Mouse (Mus musculus) layer of hippocampus, adult 8-10 months (tissue): ENCODE results near the gene Mapk10. TPM values are rescaled to one million over a fixed set of nuclear protein-coding genes. Genes with fewer than 3 reads are reported as not detected.

ENCODE experiments used
- DNase-seq, 2 experiments: peaks; one replicate each; pipeline ENCODE4 v3.0.0; 2022; ENCODE audit warnings: low spot score in 2 of 2
- total RNA-seq, 4 experiments: library from RNA; stranded (reverse); gene quantifications; 2 replicates each; pipeline ENCODE4 v1.2.4; 2022

Mapk10 gene
- 100 to 1,000 TPM; 428 to 556 (median 477) TPM for total RNA-seq

DNA sequence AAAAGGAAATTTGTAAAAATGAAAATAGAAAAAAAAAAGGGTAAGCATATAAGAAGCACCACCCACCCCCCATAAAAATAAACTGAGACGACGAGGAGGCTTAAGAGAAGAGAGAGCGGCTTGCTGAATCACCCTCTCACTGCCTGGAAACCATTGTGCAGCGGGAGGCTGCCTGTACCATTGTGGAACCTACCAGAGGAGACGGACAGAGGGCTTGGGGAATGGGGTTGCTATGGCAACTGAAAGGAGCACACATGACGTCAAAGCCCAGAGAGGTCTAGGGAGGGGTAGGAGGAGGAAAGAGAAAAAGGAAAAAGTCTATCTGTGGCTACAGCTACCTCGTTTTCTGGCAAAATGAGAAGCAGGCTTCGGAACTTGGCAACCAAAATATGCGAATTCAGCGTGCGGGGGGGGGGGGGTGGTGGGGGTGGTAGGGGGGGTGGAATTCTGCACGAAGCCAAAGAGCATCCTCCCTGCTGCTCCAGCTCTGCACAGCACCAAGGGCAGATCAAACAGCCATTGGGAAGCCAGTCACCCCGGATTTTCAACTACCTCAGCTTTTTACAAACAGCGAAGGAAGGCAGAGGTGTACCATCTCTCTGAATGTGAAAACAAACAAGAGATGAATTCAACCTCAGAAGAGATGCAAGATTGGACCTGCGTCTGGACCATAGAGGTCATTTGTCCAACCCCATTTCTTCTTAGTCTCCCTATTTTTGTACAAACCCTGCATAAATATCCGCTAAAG is at the start of gene Mapk10:
Gene Mapk10, minus strand, starts transcription at position 234 of the 748 bp plus-strand sequence.
- DNase-seq, result peak; percentile 91 to 92

DNA sequence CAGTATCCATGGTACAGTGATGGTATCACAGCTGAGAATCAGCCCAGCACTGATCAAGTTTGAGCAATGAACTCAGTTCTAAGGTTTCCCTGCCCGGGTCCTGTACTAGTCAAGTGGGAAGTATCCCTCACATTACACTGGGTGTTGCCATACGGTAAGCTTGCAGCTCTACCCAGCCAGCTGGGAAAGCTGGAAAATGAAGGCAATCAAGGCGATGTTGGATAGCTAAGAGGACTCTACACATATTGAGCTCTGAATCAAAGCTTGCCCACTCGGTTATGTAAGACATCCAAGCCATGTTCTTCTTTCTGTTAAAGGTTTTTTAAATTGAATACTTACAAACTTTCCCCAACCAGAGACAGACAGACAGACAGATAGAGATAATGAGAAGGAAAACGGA is 45.0 kb upstream of the Mapk10 start:
- no peak for DNase-seq

DNA sequence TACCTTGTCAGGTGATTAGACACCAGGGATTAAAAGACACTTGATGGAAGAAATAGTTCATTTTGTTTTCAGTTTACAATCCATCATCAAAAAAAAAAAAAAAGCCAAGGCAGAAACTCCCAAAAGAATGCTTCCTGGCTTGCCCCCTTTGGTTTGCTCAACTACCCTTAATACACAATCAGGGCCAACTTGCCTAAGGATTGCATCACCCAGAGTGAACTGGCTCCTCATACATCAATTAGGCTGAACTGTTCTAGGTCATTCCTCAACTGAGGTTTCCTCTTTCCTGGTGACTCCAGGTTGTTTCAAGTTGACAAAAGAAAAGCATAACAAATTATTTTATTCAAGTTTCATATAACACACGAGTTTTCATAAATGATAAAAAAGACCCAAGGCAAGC is 31.3 kb upstream of the Mapk10 start:
- DNase-seq, result no peak

DNA sequence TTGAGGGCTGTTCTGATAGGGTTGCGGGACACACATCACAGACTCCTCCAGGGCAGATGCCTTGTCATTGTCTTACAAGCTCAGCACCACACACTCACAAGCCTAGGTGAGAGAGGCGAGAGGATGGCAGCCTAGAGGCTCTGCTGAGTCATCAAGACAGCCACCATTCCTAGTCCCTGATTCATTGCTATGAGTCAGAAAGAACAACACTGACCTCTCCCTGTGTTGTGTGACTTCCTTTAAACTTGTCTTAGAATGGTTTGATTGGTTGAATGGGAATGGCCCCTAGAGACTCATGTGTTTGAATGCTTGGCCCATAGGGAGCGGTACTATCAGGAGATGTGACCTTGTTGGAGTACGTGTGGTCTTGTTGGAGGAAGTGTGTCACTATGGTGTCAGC is 20.7 kb upstream of the Mapk10 start:
- no peak for DNase-seq

DNA sequence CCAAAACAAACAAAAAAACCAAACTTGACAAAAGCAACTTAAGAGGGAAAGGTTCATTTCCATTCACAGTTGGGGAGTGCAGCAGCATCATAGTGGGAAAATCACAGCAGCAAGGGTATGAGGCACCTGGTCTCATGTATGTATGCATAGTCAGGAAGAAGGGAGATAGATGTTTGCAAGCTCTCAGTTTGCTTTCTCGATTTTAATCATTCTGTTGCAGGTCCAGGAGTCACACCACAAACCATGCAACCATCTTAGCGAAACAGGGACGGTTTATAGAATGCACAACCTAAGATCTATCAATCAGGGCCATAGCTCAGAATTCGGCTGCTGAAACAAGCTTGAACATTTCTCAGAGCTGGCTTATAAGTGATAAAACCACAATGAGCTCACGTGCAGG is 19.2 kb upstream of the Mapk10 start:
- DNase-seq, result no peak

DNA sequence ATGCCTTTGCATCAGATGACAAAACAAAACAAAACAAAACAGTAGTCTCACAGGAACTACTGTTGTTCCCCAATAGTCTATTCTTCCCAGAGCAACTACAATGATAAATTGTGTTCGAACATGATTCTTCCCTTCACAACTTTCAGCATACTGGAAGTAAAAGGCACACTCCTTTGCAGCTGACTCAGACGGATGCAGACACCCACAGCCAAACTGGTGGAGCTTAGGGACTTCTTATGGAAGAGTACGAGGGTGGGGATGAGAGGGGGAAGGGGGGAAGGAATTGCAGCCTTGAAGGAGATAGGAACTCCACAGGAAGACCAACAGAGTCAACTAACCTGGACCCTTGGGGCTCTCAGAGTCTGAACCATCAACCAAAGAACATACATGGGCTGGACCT is 18.2 kb upstream of the Mapk10 start:
- no peak for DNase-seq

DNA sequence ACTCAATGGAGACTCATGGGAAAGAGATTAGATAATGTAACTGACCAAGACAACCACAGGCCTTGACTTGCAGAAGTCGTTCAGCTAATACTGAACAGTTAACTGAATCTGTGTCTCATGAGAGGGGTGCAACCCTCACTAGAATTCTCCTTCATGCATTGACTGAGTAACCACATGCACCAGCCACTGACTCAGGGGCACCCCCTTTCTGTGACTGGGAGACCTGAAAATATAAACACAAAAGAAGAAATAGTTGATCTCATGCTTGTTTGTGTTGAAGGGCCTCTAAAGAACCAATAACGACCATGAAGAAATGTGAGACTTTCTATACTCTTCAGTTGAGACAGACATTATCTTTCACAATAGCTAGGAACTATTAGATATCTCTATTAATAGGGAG is 10.9 kb upstream of the Mapk10 start:
- DNase-seq, result no peak

DNA sequence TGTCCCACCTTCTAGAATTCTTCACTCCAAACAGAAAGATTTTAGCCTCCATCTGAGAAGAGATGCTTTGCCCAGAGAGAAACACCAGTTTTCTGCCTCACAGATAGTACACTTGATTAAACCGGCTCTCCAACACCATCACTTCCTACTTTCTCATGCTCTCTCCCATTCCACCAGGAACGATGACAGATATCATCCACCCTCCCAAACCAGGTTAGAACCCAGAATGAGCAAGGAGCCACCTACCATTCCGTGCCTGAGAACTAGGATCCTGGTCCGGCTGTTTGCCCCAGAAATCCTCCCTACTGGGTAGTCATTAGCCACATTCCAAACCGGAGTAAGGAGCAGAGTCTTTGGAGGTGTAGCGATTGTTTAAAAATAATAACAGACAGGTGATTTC is 490 bp downstream of the Mapk10 start:
- no peak for DNase-seq

DNA sequence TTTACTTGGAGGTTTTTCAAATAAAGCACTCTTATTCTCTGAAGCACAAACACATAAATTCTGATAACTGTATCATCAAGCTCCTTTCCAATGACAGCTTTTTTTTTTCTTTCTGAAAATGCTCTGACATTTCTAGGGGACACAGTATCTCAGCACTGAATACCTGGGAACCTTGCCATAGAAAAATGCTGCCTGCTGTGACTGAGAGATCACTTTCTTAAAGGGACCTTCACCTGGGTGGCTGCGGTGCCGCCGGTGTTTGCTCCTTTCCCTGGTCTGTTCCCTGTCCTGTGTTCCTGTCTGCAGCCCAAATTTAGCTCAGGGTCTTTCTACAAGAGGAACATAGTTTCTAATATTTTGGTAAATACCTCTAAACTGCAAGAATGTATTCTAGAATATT is 1.1 kb downstream of the Mapk10 start:
- DNase-seq, result no peak

DNA sequence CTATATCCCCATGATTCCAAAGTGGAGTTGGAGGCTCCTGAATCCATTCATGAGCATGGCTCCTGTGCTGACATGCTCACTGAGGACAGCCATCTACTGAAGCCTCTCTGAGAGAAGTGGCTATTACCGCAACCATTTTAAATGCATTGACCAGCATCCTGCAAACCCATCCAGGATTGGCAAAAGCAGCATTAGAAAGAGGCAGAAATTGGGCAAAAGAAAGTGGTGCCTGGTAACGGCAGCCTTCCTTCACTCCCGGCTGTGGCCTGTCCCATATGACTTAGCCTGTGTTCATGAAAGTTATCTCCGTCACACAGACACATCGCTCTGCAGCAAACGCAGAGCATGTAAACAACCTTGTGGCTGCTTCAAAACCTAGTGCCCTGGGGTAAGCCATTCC is 1.6 kb downstream of the Mapk10 start:
- DNase-seq, result peak in 1 of 2 experiments; percentile 38

DNA sequence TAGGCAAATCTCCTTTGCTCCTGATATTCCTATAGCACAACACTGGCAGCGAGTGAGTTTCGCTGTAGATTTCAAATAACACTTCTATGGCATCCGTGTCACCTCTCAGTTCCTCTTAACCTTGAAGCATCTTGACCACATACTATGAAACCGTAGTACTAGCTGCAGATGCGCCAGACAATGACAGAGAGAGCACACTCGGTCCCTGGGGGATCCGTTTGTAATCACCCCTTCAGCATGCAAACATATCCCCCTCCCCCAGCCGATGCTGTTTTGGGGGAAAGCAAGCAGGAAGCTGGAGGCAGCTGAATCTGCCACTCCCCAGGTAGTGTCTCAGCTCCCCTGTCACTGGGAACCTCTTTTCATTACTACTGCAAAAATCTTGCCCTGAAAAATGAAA is 2.3 kb downstream of the Mapk10 start:
- DNase-seq, result no peak

DNA sequence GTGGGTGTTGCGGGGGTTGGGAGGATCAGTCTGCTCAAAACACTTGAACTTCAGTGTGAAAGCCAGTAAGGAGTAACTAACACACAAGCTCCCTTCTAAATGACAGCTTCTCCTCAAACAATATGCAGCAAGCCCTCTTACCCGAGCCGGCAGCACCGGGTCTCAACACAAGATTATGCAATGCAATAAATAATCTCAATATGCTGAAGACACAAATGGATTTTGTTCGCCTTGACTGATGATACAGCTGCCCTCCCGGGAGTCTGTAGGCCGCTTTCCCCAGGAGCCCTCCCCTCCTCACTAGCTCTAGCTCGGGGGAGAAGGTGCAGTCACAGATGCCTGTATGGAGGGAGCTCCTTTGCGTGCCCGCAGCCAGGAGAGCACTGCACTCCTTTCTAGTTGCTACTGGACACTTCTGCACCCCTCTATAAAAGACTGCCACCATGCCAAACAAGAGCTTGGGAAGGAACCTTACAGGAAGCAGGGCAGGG is 3.1 kb downstream of the Mapk10 start:
- peak in 1 of 2 experiments; percentile 48 for DNase-seq

DNA sequence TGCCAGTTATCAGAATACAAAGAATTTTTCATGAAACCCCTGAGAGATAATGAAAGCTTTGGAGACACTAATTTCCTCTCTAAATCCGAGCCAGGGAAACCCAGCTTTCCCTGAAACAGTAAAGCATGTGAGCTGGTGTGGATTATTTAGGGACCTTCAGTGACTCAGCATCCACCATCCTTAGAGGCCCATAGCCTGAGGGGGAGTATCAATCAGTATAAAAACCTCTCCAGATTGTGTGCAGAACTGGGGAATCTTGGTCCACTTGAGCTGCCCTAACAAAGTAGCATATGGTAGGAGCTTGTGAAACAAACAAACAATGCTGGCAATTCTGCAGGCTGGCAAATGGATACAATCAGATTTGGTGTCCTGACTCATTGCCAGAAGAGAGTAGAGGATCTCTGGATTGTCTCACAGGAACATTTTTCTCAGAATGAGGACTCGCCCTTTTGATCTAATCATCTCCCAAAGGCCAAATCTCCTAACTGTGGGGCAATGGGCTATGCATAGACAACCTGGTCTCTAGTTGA is 13.3 kb downstream of the Mapk10 start:
- no peak for DNase-seq

DNA sequence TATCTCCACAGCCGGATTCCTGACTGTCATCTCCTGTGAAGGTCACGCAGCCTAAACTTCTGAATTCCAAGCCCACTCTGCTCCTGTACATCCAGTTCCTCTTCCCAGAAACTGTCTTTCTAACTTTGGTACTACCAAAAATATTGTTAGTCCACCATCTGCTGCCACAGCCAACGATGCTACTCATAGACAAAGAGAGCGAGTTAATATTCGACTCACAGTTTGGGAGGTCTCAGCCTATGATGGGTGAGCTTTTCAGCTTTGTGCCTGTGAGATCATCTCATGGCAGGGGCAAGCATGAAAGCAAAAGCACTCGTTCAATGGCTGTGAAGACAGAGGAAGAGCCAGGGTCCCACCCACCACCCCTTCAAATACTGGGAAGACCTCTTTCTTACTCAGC is 16.6 kb downstream of the Mapk10 start:
- DNase-seq, result no peak

DNA sequence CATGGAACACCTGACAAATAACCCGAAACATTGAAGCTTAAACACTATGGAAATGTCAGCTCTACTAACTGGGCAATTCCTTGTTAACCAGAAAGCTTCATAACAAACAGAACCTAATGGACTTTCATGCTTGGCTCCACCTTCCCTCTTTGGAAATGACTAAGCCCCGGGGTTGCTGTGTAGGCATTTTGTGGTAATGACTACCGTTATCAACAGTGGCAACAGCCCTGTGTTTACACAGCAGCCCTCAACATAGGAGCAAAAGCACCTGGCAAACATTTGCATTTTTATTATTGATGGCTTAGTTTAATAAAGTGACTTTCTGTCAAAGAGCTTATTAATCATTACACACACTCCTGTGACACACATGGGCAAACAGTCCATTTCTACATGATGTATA is 17.4 kb downstream of the Mapk10 start:
- no peak for DNase-seq

DNA sequence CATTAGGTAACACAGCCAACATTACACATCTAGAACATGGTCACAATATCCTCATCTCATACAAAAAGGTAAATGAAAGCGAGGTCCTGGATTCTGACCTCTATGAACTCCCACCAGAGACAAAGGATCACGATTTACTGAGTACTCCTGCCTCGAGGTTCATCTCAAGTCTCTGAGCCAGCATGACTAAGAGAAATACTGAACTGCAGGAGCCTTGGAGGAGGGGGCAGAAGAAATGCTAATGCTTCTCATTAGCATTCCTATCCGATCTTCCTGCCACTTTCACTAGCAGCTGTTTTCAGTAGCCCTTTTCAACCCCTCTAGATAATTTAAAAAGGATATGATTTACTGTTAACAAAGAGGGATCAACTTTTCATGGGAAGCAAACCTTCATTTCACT is 19.6 kb downstream of the Mapk10 start:
- no peak for DNase-seq

DNA sequence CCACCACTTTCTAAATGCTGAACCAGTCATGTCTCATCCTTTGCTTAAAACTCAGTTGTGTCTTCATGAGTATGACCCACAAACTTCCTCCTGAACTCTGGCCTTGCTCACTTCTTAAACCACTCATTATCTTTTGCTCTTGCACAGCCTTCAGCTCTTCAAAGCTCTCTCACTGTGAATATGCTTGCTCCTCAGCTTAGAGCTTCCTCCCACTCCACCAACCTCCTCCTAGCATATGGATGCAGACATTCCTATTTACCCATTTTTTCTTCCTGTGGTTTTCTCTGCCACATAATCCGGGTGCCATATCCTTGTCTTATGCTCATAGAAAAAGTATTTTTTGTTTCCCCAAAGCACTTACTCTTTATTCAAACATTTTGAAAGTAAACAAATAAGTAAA is 26.9 kb downstream of the Mapk10 start:
- no peak for DNase-seq

DNA sequence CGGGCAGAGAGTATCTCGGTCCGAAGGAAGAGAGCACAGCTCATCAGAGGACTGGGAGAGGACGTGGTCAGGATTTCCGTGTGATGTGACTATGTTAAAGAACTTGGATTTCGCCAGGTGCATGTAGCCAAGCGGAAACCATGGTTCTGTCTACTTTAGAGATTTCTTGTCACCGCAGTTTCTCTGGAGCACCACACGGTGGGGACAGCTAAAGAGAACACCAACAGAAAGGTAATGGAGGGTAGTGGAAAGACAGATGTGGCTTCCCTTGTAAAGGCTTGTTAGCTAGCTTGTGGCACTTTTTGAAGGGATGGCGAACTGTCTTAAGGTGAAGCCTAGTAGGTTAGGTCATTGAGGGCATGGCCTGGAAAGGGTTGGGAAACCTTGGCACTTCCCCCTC is 29.5 kb downstream of the Mapk10 start:
- DNase-seq, result no peak

DNA sequence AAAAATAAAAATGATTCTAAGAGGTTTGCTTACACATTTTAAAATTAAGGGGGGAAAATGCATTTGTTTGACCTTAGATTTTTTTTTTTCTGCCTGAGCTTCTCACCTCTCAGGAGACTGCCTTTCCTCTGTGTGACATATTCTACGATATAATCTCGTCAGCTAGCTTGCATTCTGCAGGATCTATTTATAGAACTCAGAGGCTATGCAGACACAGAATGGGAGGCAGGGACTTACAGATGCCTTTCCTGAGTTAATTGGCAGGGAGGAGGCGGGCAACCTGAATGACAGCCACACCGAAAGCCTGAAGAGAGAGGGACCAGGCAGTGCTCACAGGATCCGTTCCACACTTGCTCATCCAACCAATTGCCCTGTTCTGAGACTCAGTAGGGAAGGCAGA is 34.1 kb downstream of the Mapk10 start:
- no peak for DNase-seq

DNA sequence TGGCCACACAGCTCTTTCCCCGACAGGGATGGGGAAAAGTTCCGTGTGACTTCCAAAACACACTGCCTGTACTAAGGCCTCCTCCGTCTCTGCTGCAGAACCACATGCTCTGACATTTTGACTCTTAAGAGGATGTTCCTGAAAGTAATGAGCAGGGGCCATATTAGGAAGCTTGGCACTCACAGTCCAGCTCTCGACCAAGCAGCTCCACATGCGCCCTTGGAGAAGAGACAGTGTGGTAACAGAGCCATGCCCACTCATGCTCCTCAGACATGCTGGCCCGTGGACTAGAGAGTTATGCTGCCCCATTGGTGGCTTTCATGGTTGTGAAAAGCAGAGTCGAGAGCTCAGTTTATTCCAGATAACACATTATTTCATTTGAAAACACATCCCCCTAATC is 35.1 kb downstream of the Mapk10 start:
- no peak for DNase-seq

DNA sequence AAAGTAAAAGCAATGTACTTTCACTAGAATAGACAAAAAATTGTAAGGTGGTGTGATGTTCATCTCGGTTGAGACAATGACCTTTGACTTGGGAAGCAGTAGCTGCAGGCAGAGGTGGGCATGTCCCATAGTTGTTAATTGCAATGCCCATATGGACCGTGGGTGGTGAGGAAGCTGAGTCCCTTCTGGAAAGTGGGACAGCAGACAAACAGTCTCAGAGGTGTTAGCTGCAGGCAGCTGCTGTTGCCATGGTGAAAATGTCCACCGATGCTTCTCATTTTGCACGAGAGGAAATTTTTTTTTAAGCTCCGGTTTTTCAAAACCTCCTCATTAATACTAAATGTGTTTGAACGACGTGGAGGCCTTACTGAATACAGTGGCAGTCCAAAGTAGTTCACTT is 36.5 kb downstream of the Mapk10 start:
- peak; percentile 73 to 76 for DNase-seq

DNA sequence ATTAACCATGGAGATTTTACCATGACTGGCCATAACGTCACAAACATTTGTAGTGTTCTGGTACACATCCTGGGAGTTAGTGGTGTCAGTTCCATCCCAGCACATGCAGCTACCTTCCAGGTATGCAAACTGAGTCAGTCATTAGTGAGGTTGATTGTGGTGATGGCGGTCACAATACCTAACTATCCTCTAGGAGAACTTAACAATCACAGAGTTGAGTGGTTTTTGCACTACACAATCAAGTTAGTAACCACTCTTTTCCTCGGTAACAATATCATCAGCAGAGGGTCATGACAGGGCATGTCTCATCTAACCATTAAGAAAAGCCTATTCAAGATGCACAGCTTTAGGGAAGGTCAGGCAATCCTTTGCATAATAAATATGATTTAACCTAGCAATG is 39.9 kb downstream of the Mapk10 start:
- no peak for DNase-seq

DNA sequence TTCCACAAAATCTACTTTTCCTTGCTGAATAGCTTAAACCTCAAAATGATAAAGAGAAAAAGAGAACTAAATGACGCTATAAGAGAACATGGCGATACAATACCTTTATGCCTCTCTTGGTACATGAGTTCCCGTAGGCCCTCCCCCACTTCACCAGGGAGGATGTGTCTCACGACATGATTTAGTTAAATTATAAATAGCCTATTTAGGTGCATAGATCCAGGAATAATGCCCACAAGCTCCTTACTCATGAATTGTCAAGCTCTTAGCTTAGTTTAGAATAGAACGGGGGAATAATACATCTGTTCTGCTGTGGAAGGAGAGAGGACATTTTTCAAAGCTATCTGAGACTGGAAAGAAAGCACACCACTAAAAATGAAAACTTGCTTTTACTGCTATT is 43.8 kb downstream of the Mapk10 start:
- DNase-seq, result no peak
